Mouse (Mus musculus) ES-E14 (cell line): ENCODE measurements at regions not wholly inside any gene's neighbourhood (a gene's known extent, or its start where the extent isn't known, plus 50 kb on each side); places are given as distances from the start of the nearest gene placed in this dataset.

Experiments used
- DNase-seq: peaks from one replicate; pipeline ENCODE4 v3.0.0-alpha.2; 2013; ENCODE audit warnings: low read depth, low spot score
- H3K27ac ChIP-seq: 2 replicates; pipeline ENCODE4 v1.5.1; 2012; ENCODE audit warnings: low read depth, mild to moderate bottlenecking, low read length, moderate library complexity, mixed read lengths; ENCODE audit not compliant: poor library complexity, insufficient read depth, severe bottlenecking
- H3K36me3 ChIP-seq: 2 replicates; pipeline ENCODE4 v1.6.1; 2012; ENCODE audit warnings: mild to moderate bottlenecking, low read length, moderate library complexity, mixed read lengths; ENCODE audit not compliant: control insufficient read depth, poor library complexity, insufficient read depth, severe bottlenecking
- H3K4me1 ChIP-seq, 2 experiments: fragments of 150-350 bp in 1 of 2; sonication (generic) in 1 of 2; 2 replicates each; pipeline ENCODE4 v1.6.1; 2012; ENCODE audit warnings: low read length in 2 of 2, mild to moderate bottlenecking in 1 of 2, mixed read lengths in 1 of 2; ENCODE audit not compliant: control insufficient read depth in 2 of 2, insufficient read depth in 2 of 2, poor library complexity in 1 of 2
- H3K4me3 ChIP-seq, 2 experiments: fragments of 150-350 bp in 1 of 2; sonication (generic) in 1 of 2; 2 replicates each; pipeline ENCODE4 v1.5.1; 2012; ENCODE audit warnings: low read length in 2 of 2, low read depth in 1 of 2, mild to moderate bottlenecking in 1 of 2, mixed read lengths in 1 of 2; ENCODE audit not compliant: insufficient read depth in 1 of 2, poor library complexity in 1 of 2, severe bottlenecking in 1 of 2
- H3K9ac ChIP-seq: 2 replicates; pipeline ENCODE4 v1.6.1; 2012; ENCODE audit warnings: low read depth, mild to moderate bottlenecking, low read length, mixed read lengths; ENCODE audit not compliant: poor library complexity, insufficient read depth, severe bottlenecking
- H3K9me3 ChIP-seq: fragments of 150-350 bp; sonication (generic); 2 replicates; pipeline ENCODE4 v1.6.1; 2012; ENCODE audit warnings: low read depth, mild to moderate bottlenecking, low read length; ENCODE audit not compliant: control insufficient read depth, insufficient read depth
- CHD2 ChIP-seq: IDR thresholded peaks from 2 replicates; pipeline ENCODE4 v1.6.1; 2014; ENCODE audit warnings: mild to moderate bottlenecking, low read depth, low read length, inconsistent platforms
- HCFC1 ChIP-seq: IDR thresholded peaks from 2 replicates; pipeline ENCODE4 v1.6.1; 2012; ENCODE audit warnings: low read length, inconsistent platforms, borderline replicate concordance; ENCODE audit not compliant: insufficient read depth
- MAFK ChIP-seq: IDR thresholded peaks from 2 replicates; pipeline ENCODE4 v1.6.1; 2014; ENCODE audit warnings: mild to moderate bottlenecking, low read depth, low read length, inconsistent platforms; ENCODE audit not compliant: insufficient read depth
- ZC3H11A ChIP-seq: IDR thresholded peaks from 2 replicates; pipeline ENCODE4 v1.6.1; 2012; ENCODE audit warnings: low read depth, mild to moderate bottlenecking, inconsistent platforms, low read length, borderline replicate concordance
- ZNF384 ChIP-seq: IDR thresholded peaks from 2 replicates; pipeline ENCODE4 v1.6.1; 2012; ENCODE audit warnings: low read depth, low read length, inconsistent platforms
- in situ Hi-C, 2 experiments: fragments of 600-800 bp; cut with MboI; formaldehyde crosslinking; loops; one replicate each; pipeline ENCODE4 v1.15.1; 2025; ENCODE audit warnings: low sequenced_read_pairs in 2 of 2, inconsistent platforms in 1 of 2; ENCODE audit not compliant: unreplicated experiment in 2 of 2

- no peak for TF ChIP-seq HCFC1
- no peak for TF ChIP-seq ZNF384
- no peak for TF ChIP-seq MAFK
- TF ChIP-seq CHD2 = no peak
- no peak for TF ChIP-seq ZC3H11A
- Histone ChIP-seq H3K9ac (no peak overlapping the region), H3K9me3 (no peaks in the 10 kb centered on the region), H3K4me1 (peaks cover 2 to 16% of the 10 kb centered on the region in 2 experiments; a peak in 2 of 4 replicates), H3K27ac (no peak overlapping the region), H3K36me3 (no peaks in the 10 kb centered on the region), H3K4me3 (no peak overlapping the region)
- DNase-seq = no peak
- in situ Hi-C loops = no loop called here
Measured at GRCm38 (mm10) chr1:72963449-72963848, 52.3 kb downstream of the Tnp1 start.

- TF ChIP-seq ZC3H11A = no peak
- 0 out of 2 replicates have a peak, but pooled peaks have one; percentile 24 for TF ChIP-seq CHD2
- no peaks in the 10 kb centered on the region for H3K9me3 ChIP-seq
- no peaks in the 10 kb centered on the region for H3K36me3 ChIP-seq
- DNase-seq = peak; percentile 69
- no peak overlapping the region for H3K4me3 ChIP-seq
- H3K27ac ChIP-seq = peak overlapping the region; percentile 79; the same call in 1 of the 2 replicates
- H3K9ac ChIP-seq = no peak overlapping the region
- H3K4me1 ChIP-seq = peaks cover 2 to 16% of the 10 kb centered on the region in 2 experiments; a peak in 2 of 4 replicates
- in situ Hi-C loops = no loop called here
Measured at GRCm38 (mm10) chr1:72960241-72960653, 55.5 kb downstream of the Tnp1 start.

- no peak overlapping the region for H3K4me3 ChIP-seq
Measured at GRCm38 (mm10) chr1:72955387-72955786, 60.3 kb downstream of the Tnp1 start.

GRCm38 (mm10) chr1:72952896-72953295 is 62.8 kb downstream of the Tnp1 start:
- no peak overlapping the region for H3K27ac ChIP-seq
- DNase-seq = no peak
- H3K36me3 ChIP-seq = no peaks in the 10 kb centered on the region
- H3K9ac ChIP-seq = no peak overlapping the region
- H3K9me3 ChIP-seq = no peaks in the 10 kb centered on the region
- no peaks in the 10 kb centered on the region; a peak in 1 of 4 replicates for H3K4me1 ChIP-seq
- H3K4me3 ChIP-seq = no peak overlapping the region
- in situ Hi-C loops = no loop called here
- TF ChIP-seq CHD2 (no peak), HCFC1 (no peak), MAFK (no peak), ZC3H11A (no peak), ZNF384 (no peak)

More at GRCm38 (mm10) chr1:72955387-72955786, 60.3 kb downstream of the Tnp1 start:
- Histone ChIP-seq H3K9me3 (no peaks in the 10 kb centered on the region), H3K9ac (no peak overlapping the region), H3K36me3 (no peaks in the 10 kb centered on the region), H3K27ac (no peak overlapping the region), H3K4me1 (peaks cover 2 to 7% of the 10 kb centered on the region in 2 experiments; a peak in 1 of 4 replicates)
- in situ Hi-C loops = no loop called here
- TF ChIP-seq CHD2 = no peak
- TF ChIP-seq ZNF384 = no peak
- no peak for TF ChIP-seq ZC3H11A
- TF ChIP-seq HCFC1 = no peak
- no peak for TF ChIP-seq MAFK
- no peak for DNase-seq

GRCm38 (mm10) chr1:72951802-72952201 is 63.9 kb downstream of the Tnp1 start:
- no peak for TF ChIP-seq MAFK
- TF ChIP-seq ZNF384 = no peak
- no peak for TF ChIP-seq ZC3H11A
- no peak for TF ChIP-seq CHD2
- TF ChIP-seq HCFC1 = no peak
- Histone ChIP-seq H3K4me1 (no peaks in the 10 kb centered on the region; a peak in 1 of 4 replicates), H3K4me3 (no peak overlapping the region), H3K36me3 (no peaks in the 10 kb centered on the region), H3K27ac (no peak overlapping the region), H3K9ac (no peak overlapping the region), H3K9me3 (no peaks in the 10 kb centered on the region)
- no peak for DNase-seq
- in situ Hi-C loops = no loop called here
